Mouse (Mus musculus): ENCODE results near the gene Foxj3. TPM values are rescaled to one million over a fixed set of nuclear protein-coding genes. Genes with fewer than 3 reads are reported as not detected.

Gene Foxj3
- polyA plus RNA-seq, 1 experiment from 2014 or later = 21.4 TPM

GRCm38 (mm10) chr4:119589423-119589822, 52.6 kb downstream of the Foxj3 start:
- H3K9me3 ChIP-seq (ENCODE audit: control insufficient read depth, low read length) = no peaks in the 10 kb centered on the region
- H3K4me1 ChIP-seq (ENCODE audit: control insufficient read depth, insufficient read depth, low read length) = no peaks in the 10 kb centered on the region
- H3K4me3 ChIP-seq (ENCODE audit: low read depth, low read length) = no peak overlapping the region
- WGBS = 91% methylated on average over 2 of the region's 2 CpGs
- H3K27ac ChIP-seq (ENCODE audit: low read depth, low read length) = no peak overlapping the region
- H3K4me2 ChIP-seq (ENCODE audit: low read depth) = no peak overlapping the region
- H3K27me3 ChIP-seq (ENCODE audit: control insufficient read depth, insufficient read depth, low read length) = no peaks in the 10 kb centered on the region
- no peak overlapping the region for H3K9ac ChIP-seq (ENCODE audit: low read length)
- ATAC-seq (ENCODE audit: insufficient read depth, low FRiP score, low TSS enrichment) (no peak), DNase-seq (ENCODE audit: low spot score) (no peak)
- H3K36me3 ChIP-seq (ENCODE audit: control insufficient read depth, insufficient read depth, low read length) = no peaks in the 10 kb centered on the region; the same call in 1 of the 2 replicates

GRCm38 (mm10) chr4:119590027-119590426, 53.2 kb downstream of the Foxj3 start:
- Histone ChIP-seq H3K4me3 (ENCODE audit: low read depth, low read length) (no peak overlapping the region), H3K9me3 (ENCODE audit: control insufficient read depth, low read length) (no peaks in the 10 kb centered on the region), H3K4me2 (ENCODE audit: low read depth) (no peak overlapping the region), H3K27me3 (ENCODE audit: control insufficient read depth, insufficient read depth, low read length) (no peaks in the 10 kb centered on the region), H3K27ac (ENCODE audit: low read depth, low read length) (no peak overlapping the region), H3K36me3 (ENCODE audit: control insufficient read depth, insufficient read depth, low read length) (no peaks in the 10 kb centered on the region; the same call in 1 of the 2 replicates), H3K9ac (ENCODE audit: low read length) (no peak overlapping the region), H3K4me1 (ENCODE audit: control insufficient read depth, insufficient read depth, low read length) (no peaks in the 10 kb centered on the region)
- DNase-seq (ENCODE audit: low spot score) = no peak
- WGBS = 78% methylated on average over 1 of the region's 1 CpGs
- no peak for ATAC-seq (ENCODE audit: insufficient read depth, low FRiP score, low TSS enrichment)

GRCm38 (mm10) chr4:119592479-119592878, 55.7 kb downstream of the Foxj3 start:
- Histone ChIP-seq H3K4me2 (ENCODE audit: low read depth) (no peak overlapping the region), H3K4me3 (ENCODE audit: low read depth, low read length) (no peak overlapping the region), H3K36me3 (ENCODE audit: control insufficient read depth, insufficient read depth, low read length) (no peaks in the 10 kb centered on the region; the same call in 1 of the 2 replicates), H3K27me3 (ENCODE audit: control insufficient read depth, insufficient read depth, low read length) (no peaks in the 10 kb centered on the region), H3K4me1 (ENCODE audit: control insufficient read depth, insufficient read depth, low read length) (no peaks in the 10 kb centered on the region), H3K9me3 (ENCODE audit: control insufficient read depth, low read length) (no peaks in the 10 kb centered on the region), H3K27ac (ENCODE audit: low read depth, low read length) (no peak overlapping the region), H3K9ac (ENCODE audit: low read length) (no peak overlapping the region)
- no peak for DNase-seq (ENCODE audit: low spot score)
- 67% methylated on average over 3 of the region's 3 CpGs for WGBS
- ATAC-seq (ENCODE audit: insufficient read depth, low FRiP score, low TSS enrichment) = no peak

- Histone ChIP-seq H3K9me3 (ENCODE audit: control insufficient read depth, low read length) (no peaks in the 10 kb centered on the region), H3K4me1 (ENCODE audit: control insufficient read depth, insufficient read depth, low read length) (no peaks in the 10 kb centered on the region), H3K36me3 (ENCODE audit: control insufficient read depth, insufficient read depth, low read length) (no peaks in the 10 kb centered on the region), H3K27me3 (ENCODE audit: control insufficient read depth, insufficient read depth, low read length) (no peaks in the 10 kb centered on the region), H3K4me3 (ENCODE audit: low read depth, low read length) (no peak overlapping the region), H3K4me2 (ENCODE audit: low read depth) (no peak overlapping the region), H3K9ac (ENCODE audit: low read length) (no peak overlapping the region), H3K27ac (ENCODE audit: low read depth, low read length) (no peak overlapping the region)
- ATAC-seq (ENCODE audit: insufficient read depth, low FRiP score, low TSS enrichment) (no peak), DNase-seq (ENCODE audit: low spot score) (no peak)
- WGBS = 96% methylated on average over 14 of the region's 14 CpGs
These were observed 57.5 kb downstream of the Foxj3 start for GRCm38 (mm10) chr4:119594331-119594730.

- Histone ChIP-seq H3K36me3 (ENCODE audit: control insufficient read depth, insufficient read depth, low read length) (no peaks in the 10 kb centered on the region), H3K4me1 (ENCODE audit: control insufficient read depth, insufficient read depth, low read length) (no peaks in the 10 kb centered on the region), H3K4me3 (ENCODE audit: low read depth, low read length) (no peak overlapping the region), H3K27ac (ENCODE audit: low read depth, low read length) (no peak overlapping the region), H3K27me3 (ENCODE audit: control insufficient read depth, insufficient read depth, low read length) (no peaks in the 10 kb centered on the region), H3K4me2 (ENCODE audit: low read depth) (no peak overlapping the region), H3K9me3 (ENCODE audit: control insufficient read depth, low read length) (no peaks in the 10 kb centered on the region), H3K9ac (ENCODE audit: low read length) (no peak overlapping the region)
- no peak for DNase-seq (ENCODE audit: low spot score)
- ATAC-seq (ENCODE audit: insufficient read depth, low FRiP score, low TSS enrichment) = no peak
- 80% methylated on average over 1 of the region's 1 CpGs for WGBS
These were observed 62.8 kb downstream of the Foxj3 start for GRCm38 (mm10) chr4:119599605-119600004.

- no peak overlapping the region for H3K9ac ChIP-seq (ENCODE audit: low read length)
- H3K27me3 ChIP-seq (ENCODE audit: control insufficient read depth, insufficient read depth, low read length) = no peaks in the 10 kb centered on the region
- H3K4me1 ChIP-seq (ENCODE audit: control insufficient read depth, insufficient read depth, low read length) = no peaks in the 10 kb centered on the region
- no peak for ATAC-seq (ENCODE audit: insufficient read depth, low FRiP score, low TSS enrichment)
- no peaks in the 10 kb centered on the region for H3K9me3 ChIP-seq (ENCODE audit: control insufficient read depth, low read length)
- DNase-seq (ENCODE audit: low spot score) = no peak
- H3K36me3 ChIP-seq (ENCODE audit: control insufficient read depth, insufficient read depth, low read length) = no peaks in the 10 kb centered on the region; the same call in 1 of the 2 replicates
- H3K4me2 ChIP-seq (ENCODE audit: low read depth) = no peak overlapping the region
- WGBS = 88% methylated on average over 1 of the region's 1 CpGs
- H3K27ac ChIP-seq (ENCODE audit: low read depth, low read length) = no peak overlapping the region
- no peak overlapping the region for H3K4me3 ChIP-seq (ENCODE audit: low read depth, low read length)
These were observed 72.7 kb downstream of the Foxj3 start for GRCm38 (mm10) chr4:119609488-119609887.

GRCm38 (mm10) chr4:119614078-119614477, 77.3 kb downstream of the Foxj3 start:
- WGBS = 42% methylated on average over 1 of the region's 1 CpGs
- DNase-seq (ENCODE audit: low spot score) = no peak
- Histone ChIP-seq H3K4me2 (ENCODE audit: low read depth) (no peak overlapping the region), H3K36me3 (ENCODE audit: control insufficient read depth, insufficient read depth, low read length) (no peaks in the 10 kb centered on the region), H3K9me3 (ENCODE audit: control insufficient read depth, low read length) (no peaks in the 10 kb centered on the region), H3K9ac (ENCODE audit: low read length) (no peak overlapping the region), H3K4me1 (ENCODE audit: control insufficient read depth, insufficient read depth, low read length) (no peaks in the 10 kb centered on the region), H3K27me3 (ENCODE audit: control insufficient read depth, insufficient read depth, low read length) (no peaks in the 10 kb centered on the region), H3K4me3 (ENCODE audit: low read depth, low read length) (no peak overlapping the region), H3K27ac (ENCODE audit: low read depth, low read length) (no peak overlapping the region)
- no peak for ATAC-seq (ENCODE audit: insufficient read depth, low FRiP score, low TSS enrichment)

- H3K9ac ChIP-seq (ENCODE audit: low read length) = no peak overlapping the region
- no peak overlapping the region for H3K4me2 ChIP-seq (ENCODE audit: low read depth)
- no peaks in the 10 kb centered on the region for H3K27me3 ChIP-seq (ENCODE audit: control insufficient read depth, insufficient read depth, low read length)
- H3K9me3 ChIP-seq (ENCODE audit: control insufficient read depth, low read length) = no peaks in the 10 kb centered on the region
- ATAC-seq (ENCODE audit: insufficient read depth, low FRiP score, low TSS enrichment) (no peak), DNase-seq (ENCODE audit: low spot score) (no peak)
- WGBS = 86% methylated on average over 4 of the region's 4 CpGs
- no peaks in the 10 kb centered on the region for H3K36me3 ChIP-seq (ENCODE audit: control insufficient read depth, insufficient read depth, low read length)
- H3K4me1 ChIP-seq (ENCODE audit: control insufficient read depth, insufficient read depth, low read length) = no peaks in the 10 kb centered on the region
- no peak overlapping the region for H3K4me3 ChIP-seq (ENCODE audit: low read depth, low read length)
- no peak overlapping the region for H3K27ac ChIP-seq (ENCODE audit: low read depth, low read length)
These were observed 77.9 kb downstream of the Foxj3 start for GRCm38 (mm10) chr4:119614724-119615123.

GRCm38 (mm10) chr4:119626081-119626645, 89.4 kb downstream of the Foxj3 start:
- DNase-seq (ENCODE audit: low spot score) (no peak), ATAC-seq (ENCODE audit: insufficient read depth, low FRiP score, low TSS enrichment) (no peak)
- no peak overlapping the region for H3K4me3 ChIP-seq (ENCODE audit: low read depth, low read length)
- no peaks in the 10 kb centered on the region for H3K36me3 ChIP-seq (ENCODE audit: control insufficient read depth, insufficient read depth, low read length)
- no peaks in the 10 kb centered on the region for H3K27me3 ChIP-seq (ENCODE audit: control insufficient read depth, insufficient read depth, low read length)
- no peak overlapping the region for H3K4me2 ChIP-seq (ENCODE audit: low read depth)
- no peak overlapping the region for H3K9ac ChIP-seq (ENCODE audit: low read length)
- no peaks in the 10 kb centered on the region for H3K9me3 ChIP-seq (ENCODE audit: control insufficient read depth, low read length)
- WGBS = 80% methylated on average over 7 of the region's 7 CpGs
- H3K27ac ChIP-seq (ENCODE audit: low read depth, low read length) = no peak overlapping the region
- no peaks in the 10 kb centered on the region for H3K4me1 ChIP-seq (ENCODE audit: control insufficient read depth, insufficient read depth, low read length)

Measured in neural tube, embryonic 11.5 days (tissue).